Mouse (Mus musculus) limb, embryonic 11.5 days (tissue): ENCODE measurements around the gene Slit3. TPM values are rescaled to one million over a fixed set of nuclear protein-coding genes. Genes with fewer than 3 reads are reported as not detected.

Source experiments
- ATAC-seq: fragments of 200-750 bp; cut with Nextera tagmentation; 2 replicates; pipeline ENCODE4 v1.8.0; 2017; ENCODE audit warnings: low read depth; ENCODE audit not compliant: insufficient number of reproducible peaks, low FRiP score, low TSS enrichment
- DNase-seq: peaks from one replicate; pipeline ENCODE4 v3.0.0-alpha.2; 2015; ENCODE audit warnings: low spot score
- H3K27ac ChIP-seq: fragments of 300-500 bp; sonication (generic); replicated peaks from 2 replicates; pipeline ENCODE4 v1.5.1; 2014; ENCODE audit warnings: low read depth, mild to moderate bottlenecking, low read length
- H3K27me3 ChIP-seq: fragments of 300-500 bp; sonication (generic); 2 replicates; pipeline ENCODE4 v1.6.1; 2014; ENCODE audit warnings: mild to moderate bottlenecking, low read length, mixed read lengths; ENCODE audit not compliant: control insufficient read depth, insufficient read depth
- H3K36me3 ChIP-seq: fragments of 300-500 bp; sonication (generic); 2 replicates; pipeline ENCODE4 v1.6.1; 2014; ENCODE audit warnings: mild to moderate bottlenecking, low read length, moderate library complexity, mixed read lengths; ENCODE audit not compliant: control insufficient read depth, insufficient read depth
- H3K4me1 ChIP-seq: fragments of 300-500 bp; sonication (generic); 2 replicates; pipeline ENCODE4 v1.6.1; 2014; ENCODE audit warnings: low read length, mixed read lengths; ENCODE audit not compliant: control insufficient read depth, insufficient read depth
- H3K4me2 ChIP-seq: fragments of 300-500 bp; sonication (generic); 2 replicates; pipeline ENCODE4 v1.6.1; 2014; ENCODE audit warnings: low read depth, mild to moderate bottlenecking, moderate library complexity; ENCODE audit not compliant: severe bottlenecking
- H3K4me3 ChIP-seq: fragments of 300-500 bp; sonication (generic); 2 replicates; pipeline ENCODE4 v1.5.1; 2014; ENCODE audit warnings: low read depth, low read length
- H3K9ac ChIP-seq: fragments of 300-500 bp; sonication (generic); 2 replicates; pipeline ENCODE4 v1.6.1; 2014; ENCODE audit warnings: mild to moderate bottlenecking, low read length
- H3K9me3 ChIP-seq: fragments of 300-500 bp; sonication (generic); 2 replicates; pipeline ENCODE4 v1.6.1; 2016; ENCODE audit warnings: low read length; ENCODE audit not compliant: control insufficient read depth
- WGBS: fragments of 180-500 bp; shearing (Covaris S2); extraction: QIAGEN DNeasy Blood & Tissue Kit; methylation state at CpG from one replicate; pipeline ENCODE4 v1.1.7; 2014; 5-methylcytosine and 5-hydroxymethylcytosine counted together
- polyA plus RNA-seq: library from polyadenylated mRNA; unstranded; fragments of >200 nt; fragmentation: Nextera tagmentation; extraction: Ambion mirVana; gene quantifications from 2 replicates; pipeline ENCODE4 v1.2.1, GENCODE M21; 2014

The Slit3 gene
- polyA plus RNA-seq, 1 experiment from 2014 or later, result 30.6 TPM

DNA sequence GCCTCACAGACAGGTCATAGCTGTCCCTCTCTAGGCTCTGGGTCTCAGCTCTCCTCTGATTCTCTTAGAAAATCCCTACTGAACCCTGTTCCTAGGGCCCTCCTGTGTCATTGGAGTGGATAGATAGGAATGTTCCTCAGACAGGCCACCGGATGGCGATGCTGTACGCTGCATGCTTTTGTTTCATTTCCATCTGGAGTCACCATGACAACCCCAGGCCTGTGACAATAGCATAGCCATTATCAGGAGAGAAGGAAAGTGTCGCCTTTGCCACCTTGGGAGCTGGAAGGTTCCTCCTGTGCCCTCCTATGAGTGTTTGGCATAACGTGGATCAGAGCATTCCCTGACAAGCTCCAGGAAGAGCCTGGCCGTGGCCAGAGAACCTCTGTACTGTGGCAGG lies 482.9 kb downstream of the Slit3 start:
- H3K9ac ChIP-seq, result no peak overlapping the region
- ATAC-seq (no peak), DNase-seq (no peak)
- H3K27ac ChIP-seq, result no peak overlapping the region
- H3K4me3 ChIP-seq, result no peak overlapping the region
- H3K36me3 ChIP-seq, result no peaks in the 10 kb centered on the region
- 87% methylated on average over 6 of the region's 6 CpGs for WGBS
- no peaks in the 10 kb centered on the region for H3K9me3 ChIP-seq
- H3K27me3 ChIP-seq, result no peaks in the 10 kb centered on the region
- peaks cover 6% of the 10 kb centered on the region; the same call in 1 of the 2 replicates for H3K4me1 ChIP-seq
- no peak overlapping the region for H3K4me2 ChIP-seq

DNA sequence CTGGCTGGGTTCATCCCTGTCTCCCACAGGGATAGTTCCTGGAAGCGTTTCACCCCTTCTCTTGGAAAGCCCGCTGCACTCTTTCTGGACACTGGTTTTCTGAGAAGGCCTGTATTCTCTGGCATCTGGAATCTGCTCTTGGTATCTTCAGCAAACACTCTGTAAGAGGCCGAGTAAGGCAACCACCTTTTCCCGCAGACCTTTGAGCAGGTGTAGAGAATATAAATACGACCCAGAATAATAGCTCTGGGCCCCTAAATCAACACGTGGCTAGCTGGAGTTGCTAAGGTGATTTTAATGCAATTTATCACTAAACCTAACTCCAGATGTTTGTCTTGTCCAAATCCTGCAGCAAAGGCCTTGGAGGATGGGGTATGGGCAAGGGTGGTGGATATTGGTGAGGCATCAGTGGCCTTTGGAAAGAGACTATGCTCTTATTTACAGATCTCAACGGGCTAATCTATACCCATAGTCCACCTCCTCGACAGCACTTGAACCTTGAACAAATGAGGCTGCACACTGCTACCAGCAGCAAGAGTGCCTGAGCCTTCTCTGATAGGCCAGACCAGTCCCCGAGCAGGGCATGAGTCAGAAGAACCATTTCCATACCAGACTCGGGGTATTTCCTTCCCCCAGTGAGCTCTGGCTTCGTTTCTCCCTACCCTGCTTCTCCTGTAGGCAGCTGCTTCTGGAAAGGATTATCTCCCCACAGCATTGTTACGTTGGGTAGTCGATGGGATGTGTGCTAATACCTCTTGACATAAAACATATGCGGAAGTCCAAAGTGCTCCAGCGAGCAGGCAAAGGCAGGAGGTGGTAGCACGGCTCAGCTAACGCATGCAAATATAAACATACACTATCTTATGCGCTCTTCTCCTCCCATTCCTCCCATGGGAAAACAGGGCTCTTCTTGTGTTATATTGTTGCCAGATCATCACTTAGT lies 484.1 kb downstream of the Slit3 start:
- Histone ChIP-seq H3K4me1 (peaks cover 6% of the 10 kb centered on the region; the same call in 1 of the 2 replicates), H3K9me3 (no peaks in the 10 kb centered on the region), H3K27ac (no peak overlapping the region), H3K4me2 (no peak overlapping the region), H3K9ac (no peak overlapping the region), H3K36me3 (no peaks in the 10 kb centered on the region), H3K4me3 (no peak overlapping the region), H3K27me3 (no peaks in the 10 kb centered on the region)
- DNase-seq, result no peak
- ATAC-seq, result no peak
- WGBS, result 71% methylated on average over 18 of the region's 18 CpGs

GRCm38 (mm10) chr11:35607191-35607590 lies 486.2 kb downstream of the Slit3 start:
- Histone ChIP-seq H3K36me3 (no peaks in the 10 kb centered on the region), H3K9ac (no peak overlapping the region), H3K27me3 (no peaks in the 10 kb centered on the region), H3K4me3 (no peak overlapping the region), H3K4me1 (peaks cover 11% of the 10 kb centered on the region), H3K27ac (no peak overlapping the region), H3K4me2 (no peak overlapping the region), H3K9me3 (no peaks in the 10 kb centered on the region)
- 85% methylated on average over 4 of the region's 4 CpGs for WGBS
- DNase-seq (no peak), ATAC-seq (no peak)

DNA sequence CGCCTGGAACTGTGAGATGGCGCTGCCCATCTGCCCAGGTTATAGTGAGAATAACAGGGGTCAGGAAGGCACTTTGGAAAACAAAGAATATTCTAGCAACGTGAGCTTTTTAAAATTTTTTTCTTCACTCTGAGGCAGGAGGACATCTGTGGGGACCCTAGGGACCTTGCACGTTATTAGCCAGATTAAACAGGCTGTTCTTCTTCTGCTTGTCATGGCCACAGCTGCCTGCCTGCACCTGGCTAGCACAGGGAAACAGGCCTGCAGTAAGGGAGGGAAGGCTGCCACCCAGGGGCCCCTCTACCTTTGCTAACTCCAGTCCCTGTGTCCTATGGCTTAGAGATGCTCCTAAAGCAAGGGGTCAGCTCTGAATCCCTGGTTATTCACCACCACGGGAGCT lies 487.8 kb downstream of the Slit3 start:
- WGBS, result 78% methylated on average over 5 of the region's 5 CpGs
- Histone ChIP-seq H3K27ac (no peak overlapping the region), H3K4me2 (no peak overlapping the region), H3K27me3 (no peaks in the 10 kb centered on the region), H3K36me3 (no peaks in the 10 kb centered on the region), H3K4me1 (peaks cover 13% of the 10 kb centered on the region), H3K9ac (no peak overlapping the region), H3K9me3 (no peaks in the 10 kb centered on the region), H3K4me3 (no peak overlapping the region)
- no peak for ATAC-seq
- DNase-seq, result no peak

DNA sequence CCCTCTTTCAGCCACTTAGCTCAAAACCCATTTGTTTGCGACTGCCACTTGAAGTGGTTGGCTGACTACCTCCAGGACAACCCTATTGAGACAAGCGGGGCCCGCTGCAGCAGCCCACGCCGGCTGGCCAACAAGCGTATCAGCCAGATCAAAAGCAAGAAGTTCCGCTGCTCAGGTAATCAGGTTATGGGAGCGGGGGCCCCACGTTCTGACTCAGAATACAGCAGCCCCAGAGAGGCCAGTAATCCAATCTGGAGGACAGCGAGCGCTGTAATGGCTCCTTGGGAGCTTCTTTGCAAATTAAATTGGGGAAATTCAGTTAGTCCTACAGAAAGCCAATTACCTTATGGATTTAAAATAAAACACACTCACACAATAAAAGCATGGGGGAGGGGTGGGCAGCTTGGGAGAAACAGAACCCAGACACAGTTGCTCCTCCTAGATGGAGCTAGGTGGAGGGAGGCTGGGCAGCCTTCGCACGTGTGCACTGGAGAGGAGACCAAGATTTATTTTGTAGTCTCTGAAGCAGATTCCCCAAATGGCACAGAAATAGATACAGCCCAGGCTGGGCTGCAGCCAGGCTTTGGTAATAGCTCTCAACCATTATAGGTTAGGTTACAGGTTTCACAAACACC lies 491.4 kb downstream of the Slit3 start:
- Histone ChIP-seq H3K36me3 (no peaks in the 10 kb centered on the region; the same call in 1 of the 2 replicates), H3K27me3 (no peaks in the 10 kb centered on the region), H3K4me3 (no peak overlapping the region), H3K9ac (no peak overlapping the region), H3K9me3 (no peaks in the 10 kb centered on the region), H3K27ac (no peak overlapping the region), H3K4me2 (no peak overlapping the region), H3K4me1 (peaks cover 11% of the 10 kb centered on the region)
- DNase-seq (no peak), ATAC-seq (no peak)
- 42% methylated on average over 13 of the region's 13 CpGs for WGBS

DNA sequence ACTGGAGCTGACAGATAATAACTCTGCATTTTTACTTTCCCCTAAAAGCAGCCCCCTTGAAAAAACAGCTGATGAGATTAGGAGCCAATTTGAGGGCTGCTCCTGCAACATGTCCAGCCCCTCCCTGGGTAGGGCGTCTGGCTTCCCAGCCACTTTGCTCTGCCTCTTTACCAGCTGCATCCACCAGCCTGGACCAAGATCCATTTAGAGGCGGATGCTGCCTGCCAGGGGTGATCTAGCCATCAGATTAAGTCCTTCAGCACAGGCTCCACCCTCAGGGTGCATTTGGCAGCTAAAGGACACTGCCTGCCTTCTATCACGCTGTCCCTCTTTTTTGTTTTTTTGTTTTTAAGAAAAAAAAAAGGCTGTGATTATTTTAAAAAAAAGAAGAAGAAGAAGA lies 493.5 kb downstream of the Slit3 start:
- 66% methylated on average over 3 of the region's 3 CpGs for WGBS
- H3K36me3 ChIP-seq, result no peaks in the 10 kb centered on the region; the same call in 1 of the 2 replicates

GRCm38 (mm10) chr11:35619421-35619820 lies 498.4 kb downstream of the Slit3 start:
- no peak overlapping the region for H3K9ac ChIP-seq
- no peaks in the 10 kb centered on the region; the same call in 1 of the 2 replicates for H3K36me3 ChIP-seq
- no peaks in the 10 kb centered on the region for H3K27me3 ChIP-seq
- H3K27ac ChIP-seq, result no peak overlapping the region
- no peaks in the 10 kb centered on the region for H3K4me1 ChIP-seq
- no peak for ATAC-seq
- H3K4me2 ChIP-seq, result no peak overlapping the region
- DNase-seq, result no peak
- no peaks in the 10 kb centered on the region for H3K9me3 ChIP-seq
- 56% methylated on average over 14 of the region's 14 CpGs for WGBS
- no peak overlapping the region for H3K4me3 ChIP-seq

More for the DNA sequence above, 493.5 kb downstream of the Slit3 start:
- H3K4me3 ChIP-seq, result no peak overlapping the region
- no peak overlapping the region for H3K27ac ChIP-seq
- no peak overlapping the region for H3K9ac ChIP-seq
- no peak for ATAC-seq
- H3K9me3 ChIP-seq, result no peaks in the 10 kb centered on the region
- DNase-seq, result no peak
- H3K4me1 ChIP-seq, result peaks cover 7% of the 10 kb centered on the region
- H3K27me3 ChIP-seq, result no peaks in the 10 kb centered on the region
- no peak overlapping the region for H3K4me2 ChIP-seq

- Histone ChIP-seq H3K9ac (no peak overlapping the region), H3K9me3 (no peaks in the 10 kb centered on the region), H3K27me3 (no peaks in the 10 kb centered on the region), H3K4me1 (0 out of 2 replicates have a peak, but pooled peaks cover 3% of the 10 kb centered on the region), H3K4me3 (no peak overlapping the region), H3K4me2 (no peak overlapping the region), H3K36me3 (no peaks in the 10 kb centered on the region), H3K27ac (no peak overlapping the region)
- 91% methylated on average over 3 of the region's 3 CpGs for WGBS
- no peak for DNase-seq
- ATAC-seq, result no peak
Observed at GRCm38 (mm10) chr11:35622736-35623135, 501.7 kb downstream of the Slit3 start.
